Mouse (Mus musculus) thymus, postnatal 0 days (tissue): Measurements from ENCODE around the gene Psmd10. TPM values are rescaled to one million over a fixed set of nuclear protein-coding genes. Genes with fewer than 3 reads are reported as not detected.

Experiments
- polyA plus RNA-seq: library from polyadenylated mRNA; unstranded; fragments of >200 nt; fragmentation: Nextera tagmentation; extraction: Ambion mirVana; gene quantifications from 2 replicates; pipeline ENCODE4 v1.2.1, GENCODE M21; 2015

The Psmd10 gene
- polyA plus RNA-seq, 1 experiment from 2014 or later: 67.8 TPM

Other genes with a start within 250 kb of the Psmd10 start
- gene Tex13b, start 143.3 kb downstream of the Psmd10 start, polyA plus RNA-seq: not detected in 2 replicates
- gene Vsig1, start 49.1 kb downstream of the Psmd10 start, polyA plus RNA-seq: 0.14 and 0.20 TPM in 2 replicates
- 31.0 and 32.9 TPM in 2 replicates for gene Atg4a, start 179 bp upstream of the Psmd10 start, polyA plus RNA-seq